Mouse (Mus musculus) heart, adult 8-10 months (tissue): ENCODE data around the gene Olfr1238. TPM values are rescaled to one million over a fixed set of nuclear protein-coding genes. Genes with fewer than 3 reads are reported as not detected.

Experiments
- DNase-seq: peaks from one replicate; pipeline ENCODE4 v3.0.0; 2022; ENCODE audit warnings: low spot score
- total RNA-seq, 4 experiments: library from RNA; stranded (reverse); gene quantifications; 2 replicates each; pipeline ENCODE4 v1.2.4; 2022

Gene Olfr1238
- not detected for total RNA-seq

DNA sequence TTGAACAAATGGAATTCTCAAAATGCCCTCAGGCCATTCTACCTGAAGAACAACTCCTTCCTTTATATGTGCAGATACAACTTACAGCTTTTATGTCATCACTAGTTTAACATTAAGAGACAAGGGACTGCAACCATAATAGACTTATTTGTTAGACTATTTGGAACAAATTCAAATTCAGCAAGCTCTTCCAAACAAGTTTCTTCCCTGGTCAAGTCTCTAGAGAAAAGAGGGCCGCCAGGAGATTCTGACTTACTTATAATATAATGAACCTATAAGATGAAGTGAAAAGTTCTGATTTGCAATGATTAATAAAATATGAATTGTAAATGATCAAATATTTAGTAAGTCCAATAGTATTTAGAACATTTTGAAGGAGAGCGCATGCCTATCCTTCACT, at the start of gene Olfr1238:
Gene Olfr1238 (minus strand): TSS at position 101 of the 400 bp plus-strand sequence.
- no peak for DNase-seq

DNA sequence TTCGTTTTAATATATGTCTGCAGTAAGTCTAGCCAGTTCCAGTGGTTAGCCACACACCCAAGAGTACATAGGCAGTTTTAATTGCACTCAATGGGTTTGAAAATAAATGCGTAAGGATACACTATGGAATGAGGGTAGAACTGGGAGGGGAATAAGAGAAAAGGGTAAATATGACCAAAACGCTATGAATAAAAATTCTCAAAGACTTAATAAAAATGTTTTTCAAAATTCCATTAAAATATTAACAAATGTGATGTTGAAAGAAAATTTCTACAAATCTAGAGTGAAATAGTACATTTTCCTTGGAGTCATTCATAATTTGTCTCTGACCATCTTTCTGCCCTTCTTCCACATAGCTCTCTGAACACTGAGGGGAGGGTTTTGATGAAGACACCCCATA, 33.4 kb upstream of the Olfr1238 start, which contains the start of gene Olfr1240:
Gene Olfr1240 (minus strand): TSS at position 101 of the 400 bp plus-strand sequence.
- no peak for DNase-seq

DNA sequence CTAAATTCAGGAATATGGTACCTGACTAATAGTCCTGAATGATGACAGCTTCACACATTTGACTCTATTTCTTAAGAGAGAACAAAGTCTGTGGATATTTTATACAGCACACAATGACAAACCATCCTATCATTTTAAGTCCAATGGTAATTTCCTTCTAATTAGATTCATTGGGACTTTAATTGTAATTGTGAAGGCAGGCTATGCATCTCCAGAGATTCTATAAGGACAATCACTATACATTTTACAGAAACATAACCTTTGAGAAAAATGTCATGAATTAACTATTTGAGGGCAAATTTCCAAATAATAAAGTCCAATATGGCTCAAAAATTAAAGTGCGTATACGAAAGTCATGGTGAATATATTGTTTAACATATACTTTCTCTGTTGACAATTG, 10.8 kb upstream of the Olfr1238 start, which contains the start of gene Olfr1239:
Gene Olfr1239 (minus strand): TSS at position 101 of the 400 bp plus-strand sequence.
- no peak for DNase-seq

DNA sequence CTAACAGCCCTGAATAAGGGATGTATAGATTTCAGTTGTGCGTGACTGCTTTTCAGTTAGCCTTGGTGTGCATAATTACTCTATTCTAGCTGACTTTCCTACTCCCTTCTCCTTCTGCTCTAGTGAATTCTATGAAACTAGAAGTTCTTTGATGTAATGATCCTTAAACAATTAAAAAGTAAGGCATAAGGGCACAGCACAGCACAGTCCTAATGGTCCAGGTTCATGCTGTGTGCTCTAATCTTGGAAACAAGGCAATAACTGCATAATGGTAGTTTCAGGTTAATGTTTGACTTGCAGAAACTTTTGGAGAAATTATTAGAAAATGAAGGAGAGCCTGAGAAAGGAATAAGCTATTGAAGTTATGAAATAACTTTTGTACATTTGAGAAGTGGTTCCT, 5.1 kb upstream of the Olfr1238 start:
- no peak for DNase-seq

DNA sequence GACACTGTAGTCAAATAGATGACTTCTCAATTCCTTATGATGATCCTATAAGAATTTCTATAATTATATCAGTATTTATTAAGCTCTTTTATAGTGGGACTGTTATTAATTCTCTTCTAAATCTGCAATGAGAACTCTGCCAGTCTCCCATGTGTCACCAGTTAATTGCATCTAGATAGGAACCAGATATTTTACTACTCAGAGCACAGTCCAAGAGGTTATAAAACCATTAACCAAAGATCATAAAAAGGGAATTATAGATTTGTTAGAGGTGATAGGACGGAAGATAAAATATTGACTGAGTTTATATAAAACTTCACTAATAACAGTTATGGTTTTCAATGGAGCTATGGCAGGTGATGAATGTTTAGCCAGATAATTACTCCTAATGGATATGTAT, 8.6 kb downstream of the Olfr1238 start:
- DNase-seq, result no peak

DNA sequence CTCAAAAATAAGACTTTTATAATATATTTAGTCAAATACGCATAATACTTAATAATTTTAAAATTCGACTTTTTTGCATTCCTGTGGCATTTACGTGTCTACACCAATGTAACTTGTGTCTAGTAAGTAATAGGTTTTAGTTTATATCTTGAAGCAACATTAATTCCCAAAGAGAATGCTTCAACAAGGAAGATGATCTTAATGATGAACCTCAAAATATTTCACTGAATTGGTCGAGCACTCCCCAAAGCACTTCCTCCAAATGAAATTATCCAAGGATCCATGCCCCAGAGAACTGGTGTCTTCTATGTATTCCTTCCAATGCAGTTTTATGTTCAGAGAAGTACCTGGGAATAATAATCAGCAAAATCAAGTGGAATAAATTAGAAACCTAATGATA, 44.7 kb downstream of the Olfr1238 start, which contains the start of gene Olfr1234:
Gene Olfr1234 (minus strand): TSS at position 101 of the 400 bp plus-strand sequence.
- DNase-seq, result no peak

Other genes with a start within 250 kb of the Olfr1238 start
- not detected for gene Olfr1224-ps1, start 245.6 kb downstream of the Olfr1238 start, total RNA-seq
- gene Olfr1225, start 235.0 kb downstream of the Olfr1238 start, total RNA-seq, result not detected
- gene Olfr1226, start 209.6 kb downstream of the Olfr1238 start, total RNA-seq, result not detected
- not detected for gene Olfr1228, start 155.6 kb downstream of the Olfr1238 start, total RNA-seq
- gene Olfr1229, start 121.7 kb downstream of the Olfr1238 start, total RNA-seq, result not detected
- not detected for gene Olfr1230, start 112.4 kb downstream of the Olfr1238 start, total RNA-seq
- gene Olfr1231, start 102.6 kb downstream of the Olfr1238 start, total RNA-seq, result not detected
- gene Olfr1232, start 80.0 kb downstream of the Olfr1238 start, total RNA-seq, result not detected
- not detected for gene Olfr1233, start 67.3 kb downstream of the Olfr1238 start, total RNA-seq
- not detected for gene Olfr1234, start 44.8 kb downstream of the Olfr1238 start, total RNA-seq
- gene Olfr1239, start 10.7 kb upstream of the Olfr1238 start, total RNA-seq, result not detected
- gene Olfr1240, start 33.3 kb upstream of the Olfr1238 start, total RNA-seq, result not detected
- not detected for gene Olfr1241, start 77.5 kb upstream of the Olfr1238 start, total RNA-seq
- gene Olfr1242, start 88.7 kb upstream of the Olfr1238 start, total RNA-seq, result not detected
- not detected for gene Olfr1243, start 121.8 kb upstream of the Olfr1238 start, total RNA-seq
- not detected for gene Olfr1245, start 168.8 kb upstream of the Olfr1238 start, total RNA-seq
- not detected for gene Olfr1246, start 183.5 kb upstream of the Olfr1238 start, total RNA-seq
- not detected for gene Olfr1247, start 204.5 kb upstream of the Olfr1238 start, total RNA-seq
- gene Olfr1248, start 208.6 kb upstream of the Olfr1238 start, total RNA-seq, result not detected
- gene Olfr1249, start 225.3 kb upstream of the Olfr1238 start, total RNA-seq, result not detected